Mouse (Mus musculus) R1 (cell line): ENCODE data around the gene Dip2a.

Experiments
- DNase-seq: peaks from one replicate; pipeline ENCODE4 v3.0.0-alpha.2; 2018; ENCODE audit warnings: low read depth, low spot score

The Dip2a gene

DNA sequence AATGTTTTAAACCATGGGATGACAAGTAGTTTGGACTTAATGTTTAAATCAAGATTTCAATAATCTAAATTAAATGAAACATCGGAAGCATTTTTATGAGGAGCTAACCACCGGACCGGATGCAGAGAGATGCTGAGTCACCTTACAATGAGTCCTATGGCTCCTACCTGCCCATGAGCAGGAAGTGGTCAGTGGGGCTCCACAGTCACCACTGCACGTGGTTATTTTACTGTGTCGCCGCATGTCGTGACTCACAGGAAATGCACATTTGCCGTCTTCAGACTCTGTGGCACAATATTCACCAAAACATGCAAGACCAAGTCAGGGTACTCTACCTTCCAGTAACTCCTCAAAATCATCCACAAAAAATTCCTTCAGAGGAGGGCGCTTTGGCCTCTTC is 38.4 kb downstream of the Dip2a start:
- no peak for DNase-seq

DNA sequence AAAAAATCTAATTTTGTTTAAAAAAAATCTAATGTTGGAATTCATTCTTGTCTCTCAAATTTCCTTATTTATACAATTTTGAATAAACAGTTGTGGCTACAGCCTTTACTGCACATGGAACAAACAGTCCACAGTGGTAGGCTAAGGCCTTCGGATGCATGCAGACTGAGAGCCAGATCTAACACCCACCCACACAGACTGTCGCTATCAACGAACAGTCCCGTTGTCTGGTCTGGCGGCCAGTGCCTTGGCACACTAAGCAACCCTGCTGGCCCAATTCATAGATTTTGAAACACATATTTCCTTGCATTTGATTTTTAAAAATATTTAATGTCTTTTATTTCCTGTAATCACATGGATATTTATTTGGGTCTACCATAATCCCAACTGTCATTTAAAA is 45.0 kb downstream of the Dip2a start:
- no peak for DNase-seq

DNA sequence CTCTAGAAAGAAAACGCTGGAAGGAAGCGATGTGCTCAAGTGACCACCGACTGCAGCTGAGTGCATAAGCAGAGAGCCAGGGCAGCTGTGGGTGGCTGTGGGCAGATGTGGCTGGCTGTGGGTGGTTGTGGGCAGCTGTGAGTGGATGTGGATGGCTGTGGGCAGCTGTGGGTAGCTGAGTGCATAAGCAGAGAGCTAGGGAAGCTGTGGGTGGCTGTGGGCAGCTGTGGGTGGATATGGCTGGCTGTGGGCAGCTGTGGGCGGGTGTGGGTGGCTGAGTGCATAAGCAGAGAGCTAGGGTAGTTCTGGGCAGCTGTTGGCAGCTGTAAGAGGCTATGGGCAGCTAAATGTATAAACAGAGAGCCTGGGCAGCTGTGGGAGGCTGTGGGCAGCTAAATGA is 51.9 kb downstream of the Dip2a start:
- no peak for DNase-seq

DNA sequence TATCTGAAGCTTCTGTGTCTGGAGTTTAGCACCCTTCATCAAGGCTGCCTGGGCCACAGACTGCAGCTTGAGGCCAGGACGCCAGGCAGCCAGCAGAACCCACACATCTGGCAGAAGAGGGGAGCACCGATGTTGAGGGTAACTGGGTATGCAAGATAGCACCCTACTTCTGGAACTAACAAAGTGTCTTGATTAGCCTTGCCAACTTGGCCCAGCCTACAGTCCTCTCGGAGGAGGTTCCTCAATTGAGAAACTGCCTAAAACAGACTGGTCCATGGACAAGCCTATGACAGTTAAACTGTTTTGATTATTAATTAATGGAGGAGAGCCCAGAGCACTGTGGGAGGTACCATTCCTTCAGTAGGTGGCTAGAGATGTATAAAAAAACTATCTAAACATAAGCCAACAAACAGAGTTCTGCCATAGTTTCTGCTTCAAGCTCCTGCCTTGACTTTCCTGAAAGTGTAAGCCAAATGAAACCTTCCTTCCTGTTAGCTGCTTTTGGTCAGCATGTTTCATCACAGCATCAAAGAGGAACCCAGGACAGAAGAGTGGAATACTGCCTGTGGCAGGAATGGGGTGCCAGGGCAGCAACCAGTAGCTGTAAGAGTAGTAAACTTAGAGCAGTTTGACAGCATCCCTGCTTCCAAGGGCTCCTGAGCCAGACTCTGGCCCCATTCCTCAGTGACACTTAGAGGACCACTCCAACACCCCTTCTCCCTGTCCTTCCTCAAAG is 55.0 kb downstream of the Dip2a start:
- no peak for DNase-seq

DNA sequence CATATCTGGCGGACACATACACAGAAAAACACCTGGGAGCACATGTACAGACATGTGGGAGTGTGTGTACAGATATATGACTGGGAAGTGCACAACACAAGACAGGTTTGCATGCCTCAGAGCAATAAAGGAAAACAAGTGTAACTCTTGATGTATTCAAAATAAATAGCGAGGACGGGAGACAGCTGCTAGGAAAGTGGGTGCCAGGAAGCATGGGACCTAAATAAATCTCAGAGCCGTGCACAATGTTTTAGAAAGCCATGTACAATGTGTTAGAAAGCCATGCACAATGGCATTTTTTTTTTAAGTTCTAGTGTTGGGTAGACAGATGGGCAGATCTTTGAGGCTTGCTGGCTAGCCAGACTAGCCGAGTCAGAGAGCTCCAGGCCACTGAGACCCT is 56.0 kb downstream of the Dip2a start:
- no peak for DNase-seq

DNA sequence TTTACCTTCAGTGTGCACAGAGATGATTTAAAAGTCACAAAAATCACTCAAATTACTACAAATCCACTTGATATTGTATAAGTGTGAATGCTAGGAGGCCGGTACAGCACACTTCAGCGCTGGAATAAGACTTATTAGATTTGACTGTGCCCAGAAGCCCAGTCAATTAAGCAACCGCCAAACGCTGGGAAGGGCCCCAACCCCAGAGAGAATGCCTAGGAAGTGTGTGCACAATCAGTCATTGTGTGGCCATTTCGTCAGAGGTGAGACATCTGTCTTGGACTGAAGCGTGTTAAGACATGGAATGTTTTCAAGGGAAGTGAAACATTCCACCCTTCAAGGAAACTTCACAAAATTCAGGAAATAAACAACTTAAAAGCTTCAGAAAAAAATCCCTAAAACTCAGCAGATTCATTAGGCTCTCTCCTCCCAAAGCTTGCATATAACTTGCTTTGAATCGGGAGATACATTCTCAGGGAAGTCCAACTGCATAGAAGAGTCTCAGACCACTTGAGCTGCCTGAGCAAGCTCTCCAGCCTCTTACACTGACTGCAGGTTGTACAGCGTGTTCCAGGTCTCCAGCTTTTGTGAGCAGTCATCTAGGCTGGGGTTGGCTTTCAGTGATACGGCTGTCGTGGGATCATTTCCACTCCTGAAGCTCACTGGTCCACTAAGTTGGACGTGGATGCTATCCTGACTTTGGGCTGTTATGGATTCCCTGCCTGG is 56.7 kb downstream of the Dip2a start:
- DNase-seq, result no peak

DNA sequence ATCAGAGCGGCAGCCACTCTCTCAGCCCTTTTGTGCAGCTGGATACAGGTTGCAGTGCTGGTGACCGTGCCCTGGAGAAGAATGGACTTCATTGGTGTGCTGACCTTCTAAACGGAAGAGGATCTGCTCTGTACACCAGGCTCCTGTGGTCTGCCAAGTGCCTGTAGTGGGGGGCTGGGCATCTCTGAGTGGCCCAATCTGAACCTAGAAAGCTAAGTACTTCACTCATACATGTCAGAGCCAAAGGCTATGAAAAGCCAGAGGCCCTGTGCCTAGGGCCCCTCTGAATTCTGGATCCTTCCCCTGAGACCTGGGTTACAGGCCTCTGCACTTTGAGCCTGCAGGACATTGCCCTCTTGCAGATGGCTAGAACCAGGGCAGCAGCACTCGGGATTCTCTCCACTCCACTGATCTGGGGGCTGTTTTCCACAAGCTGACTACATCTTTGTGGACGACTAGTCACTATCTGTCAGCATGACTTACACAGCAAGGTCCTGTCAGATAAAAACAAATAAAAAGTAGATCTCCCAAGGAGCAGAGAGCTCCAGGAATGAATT is 66.5 kb downstream of the Dip2a start:
- DNase-seq, result no peak

DNA sequence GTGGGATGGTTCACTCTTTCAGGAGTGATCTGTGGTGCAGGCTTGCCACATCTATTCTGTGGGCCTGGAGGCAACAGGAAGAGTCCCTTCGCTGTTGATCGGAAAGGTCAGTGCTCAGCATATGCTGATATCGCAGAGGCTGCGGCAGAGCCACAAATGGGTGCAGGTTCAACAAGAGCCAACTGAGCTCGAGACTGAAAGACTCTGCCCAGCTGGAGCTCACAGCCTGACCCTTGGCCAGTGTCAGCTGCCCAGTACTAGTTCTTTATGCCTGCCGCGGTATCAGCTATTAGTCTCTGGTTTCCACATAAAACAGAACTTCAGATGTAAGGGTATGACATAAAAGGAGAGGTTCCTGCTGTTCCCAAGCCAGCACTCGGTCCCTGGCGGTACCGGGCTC is 69.8 kb downstream of the Dip2a start:
- peak; percentile 32 for DNase-seq

DNA sequence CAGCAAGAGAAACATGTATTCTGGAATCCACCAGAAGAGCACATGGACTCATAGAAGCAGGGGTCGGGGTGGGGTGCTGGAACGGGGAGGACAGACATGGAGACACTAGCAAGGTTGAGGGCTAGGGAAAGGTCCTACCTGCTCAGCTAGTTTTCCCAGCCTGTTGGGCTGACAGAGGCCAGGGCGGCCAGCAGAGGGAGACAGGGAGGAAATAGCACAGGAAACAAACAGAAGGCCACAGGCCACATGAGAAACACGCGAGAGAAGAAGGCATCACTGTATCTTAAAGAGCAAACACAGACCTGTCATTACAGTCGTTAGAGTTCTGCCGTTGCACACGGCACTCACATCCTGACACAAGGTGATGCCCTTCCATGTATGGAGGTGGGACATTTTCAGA is 73.9 kb downstream of the Dip2a start:
- DNase-seq, result peak; percentile 66

DNA sequence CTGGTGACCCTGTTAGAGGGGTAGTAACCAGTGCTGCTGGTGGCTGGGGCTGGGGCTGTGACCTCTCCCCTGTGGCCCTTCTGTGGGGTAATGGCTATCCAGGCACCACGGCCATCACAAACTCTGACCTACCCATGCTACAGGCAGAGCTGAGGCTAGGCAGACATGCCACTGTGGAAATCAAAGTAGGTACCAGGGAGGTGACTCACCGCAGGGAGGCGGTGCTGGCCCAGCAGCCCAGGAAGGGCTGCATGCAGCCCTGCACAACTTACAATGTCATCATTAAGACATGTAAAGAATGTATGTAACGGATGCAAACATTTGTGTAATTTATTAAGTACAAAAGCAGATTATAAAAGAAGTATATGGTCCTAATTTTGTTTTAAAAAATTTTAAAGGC is 82.7 kb downstream of the Dip2a start:
- no peak for DNase-seq

DNA sequence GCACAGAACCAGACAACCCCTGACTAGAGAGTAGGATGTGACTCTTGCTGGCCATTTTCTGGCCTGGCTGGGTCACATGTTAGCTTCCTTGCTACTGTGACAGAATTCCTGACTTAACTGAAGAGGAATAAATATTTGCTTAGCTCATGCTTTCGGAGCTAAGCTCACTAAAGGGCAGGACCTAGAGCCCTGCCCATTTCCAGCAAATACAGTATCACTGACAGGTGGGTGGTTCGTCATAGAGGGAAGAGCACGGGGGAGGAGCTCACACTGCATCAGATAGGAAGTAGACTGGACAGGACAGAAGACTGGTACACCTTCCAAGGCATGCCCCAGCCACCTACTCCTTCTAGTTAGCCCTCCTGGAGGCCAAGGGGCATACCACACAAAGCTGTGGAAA is 83.6 kb downstream of the Dip2a start:
- DNase-seq, result no peak

DNA sequence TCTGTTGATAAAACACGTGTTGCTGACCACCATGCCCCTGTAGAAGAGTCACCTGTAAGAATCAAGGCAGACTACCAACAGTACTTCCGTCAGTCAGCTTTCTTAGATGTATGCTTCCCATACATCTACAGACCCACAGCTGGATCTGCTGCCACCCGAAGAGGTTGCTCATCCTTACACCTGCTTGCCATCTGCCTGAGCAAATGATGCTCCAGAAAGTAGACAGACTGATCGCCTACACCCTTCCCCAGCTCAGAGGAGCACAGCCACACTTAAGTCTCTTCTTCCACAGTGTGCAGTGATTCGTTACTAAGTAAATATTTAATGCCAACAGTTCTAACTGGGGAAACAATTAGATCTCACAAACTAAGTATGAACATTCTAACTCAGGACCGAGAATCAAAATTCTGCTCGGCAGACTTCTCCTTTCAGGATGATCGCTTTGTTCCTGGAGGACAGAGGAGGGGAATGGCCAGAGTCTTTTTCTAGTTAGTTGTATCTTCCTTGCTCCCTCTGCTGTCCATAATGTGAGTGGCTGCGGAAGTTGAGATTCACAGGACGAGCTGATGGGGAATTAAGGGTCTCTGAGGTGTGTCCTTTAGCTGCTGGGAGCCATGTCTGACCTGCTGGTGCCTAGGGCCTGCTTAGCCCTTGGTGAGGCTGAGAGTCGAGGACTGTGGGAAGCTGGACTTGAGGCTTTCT is 84.6 kb downstream of the Dip2a start:
- peak; percentile 43 for DNase-seq

DNA sequence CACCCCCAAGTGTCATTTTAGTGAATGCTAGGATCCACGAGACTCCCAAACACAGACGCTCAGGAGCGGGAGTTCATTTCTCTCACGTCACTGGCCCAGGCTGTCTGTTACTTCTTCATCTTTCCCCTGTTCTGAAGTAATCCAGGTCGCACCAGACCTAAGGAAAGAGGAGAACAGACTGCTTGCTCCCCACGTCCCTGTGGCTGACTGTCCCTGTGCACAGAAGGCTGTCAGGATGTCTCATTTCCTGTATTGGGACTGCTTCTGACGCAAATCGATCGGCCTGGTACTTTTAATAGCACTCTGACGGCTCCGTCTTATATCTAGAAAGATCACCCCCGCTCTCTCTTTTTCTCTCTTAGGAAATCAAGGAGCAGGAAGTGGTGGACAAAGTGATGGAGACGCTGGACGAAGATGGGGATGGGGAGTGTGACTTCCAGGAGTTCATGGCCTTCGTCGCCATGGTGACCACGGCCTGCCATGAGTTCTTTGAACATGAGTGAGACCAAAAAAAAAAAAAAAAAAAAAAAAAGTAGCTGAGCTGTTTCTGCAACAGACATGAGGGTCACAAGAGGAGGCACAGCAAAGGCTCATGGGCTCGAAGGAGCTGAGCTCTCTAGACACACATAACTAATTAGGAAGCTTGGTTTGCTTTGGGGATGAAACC is 85.4 kb downstream of the Dip2a start:
- peak; percentile 24 for DNase-seq

DNA sequence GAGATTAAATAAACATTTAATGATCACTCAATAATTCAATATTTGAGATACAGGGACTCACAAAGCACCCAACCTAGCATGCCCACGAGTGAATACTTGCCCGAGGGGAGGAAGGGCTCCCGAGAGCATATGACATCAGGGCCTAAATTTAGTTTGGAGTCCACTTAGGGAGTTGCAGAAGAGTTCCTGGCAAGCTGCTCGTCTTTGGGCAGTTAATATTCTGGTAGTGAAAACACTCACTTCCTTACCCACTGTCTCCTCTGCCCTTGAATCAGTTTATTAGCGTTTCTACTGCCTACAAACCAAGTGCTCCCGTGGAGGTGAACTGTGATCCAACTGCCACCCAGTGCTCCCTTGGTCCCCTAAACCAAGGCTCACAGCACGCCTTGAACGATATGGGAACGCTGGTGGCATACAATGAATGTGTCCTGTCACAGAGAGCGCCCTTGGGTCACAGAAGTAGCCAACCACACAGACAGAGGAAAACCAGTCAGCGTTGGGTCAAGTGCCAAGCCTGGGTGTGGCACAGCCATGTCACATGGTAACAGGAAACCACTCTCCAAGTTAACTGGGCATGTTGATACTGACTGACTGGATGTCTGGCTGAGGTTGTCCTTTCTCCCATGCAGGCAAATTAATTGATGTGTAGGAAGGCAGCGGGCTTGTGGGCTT is 87.2 kb downstream of the Dip2a start:
- no peak for DNase-seq

DNA sequence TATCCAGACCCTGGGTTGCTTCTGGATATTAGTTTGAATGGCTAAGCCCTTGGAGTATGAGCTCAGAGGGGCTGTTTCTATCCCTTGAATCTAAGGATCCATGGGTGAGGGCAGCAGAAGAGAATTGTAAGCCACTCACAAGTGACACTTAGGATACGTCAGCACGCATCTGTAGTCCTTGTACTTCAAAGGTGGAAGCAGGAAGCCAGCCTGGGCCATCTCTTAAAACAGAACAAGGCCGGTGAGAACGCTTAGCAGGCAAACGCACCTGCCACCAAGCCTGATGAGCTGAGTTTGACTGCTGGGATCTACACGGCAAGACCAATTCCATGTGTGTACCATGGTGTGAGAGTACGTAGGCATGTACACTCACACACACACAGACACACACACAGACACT is 87.9 kb downstream of the Dip2a start:
- no peak for DNase-seq

DNA sequence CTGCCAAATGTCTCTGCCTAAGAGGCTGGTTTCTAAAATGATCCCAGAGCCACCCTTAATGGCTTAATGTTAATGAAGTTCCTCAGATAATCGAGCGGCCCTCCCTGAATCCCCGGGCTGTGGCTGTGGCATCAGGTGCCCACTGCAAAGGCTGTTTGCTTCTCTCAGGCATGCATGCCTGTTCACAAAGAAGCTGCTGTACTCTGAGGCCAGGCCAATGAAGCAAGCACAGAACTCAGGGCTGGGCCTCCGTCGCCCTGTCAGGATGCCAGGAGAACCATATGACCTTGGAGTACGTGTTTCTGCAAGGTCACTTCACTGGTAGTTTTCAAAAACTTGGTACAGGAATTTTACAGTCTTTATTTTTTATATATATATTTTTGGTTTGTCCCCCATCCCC is 89.5 kb downstream of the Dip2a start:
- no peak for DNase-seq

DNA sequence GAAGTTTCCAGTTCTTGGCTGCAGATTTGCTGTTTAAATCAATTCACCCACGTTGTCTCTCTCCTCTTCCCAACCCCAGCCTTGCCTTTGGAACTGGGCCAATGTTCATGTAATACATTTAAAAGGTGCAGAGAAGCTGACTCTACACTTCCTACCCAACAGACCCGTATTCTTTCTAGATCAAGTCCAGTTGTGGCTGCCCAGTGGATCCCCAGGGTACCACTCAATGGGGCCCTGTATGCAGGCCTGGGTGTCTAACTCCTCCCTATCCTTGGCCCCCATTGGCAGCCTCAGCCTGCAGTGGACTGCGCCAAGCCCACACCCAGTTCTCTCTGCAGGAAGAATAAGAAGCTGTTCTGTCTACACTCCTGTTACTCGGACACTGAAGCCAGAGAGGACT is 91.6 kb downstream of the Dip2a start, which contains the start of gene S100b:
TSS of gene S100b (plus strand) at position 318 of the 400 bp plus-strand sequence.
- DNase-seq, result no peak

DNA sequence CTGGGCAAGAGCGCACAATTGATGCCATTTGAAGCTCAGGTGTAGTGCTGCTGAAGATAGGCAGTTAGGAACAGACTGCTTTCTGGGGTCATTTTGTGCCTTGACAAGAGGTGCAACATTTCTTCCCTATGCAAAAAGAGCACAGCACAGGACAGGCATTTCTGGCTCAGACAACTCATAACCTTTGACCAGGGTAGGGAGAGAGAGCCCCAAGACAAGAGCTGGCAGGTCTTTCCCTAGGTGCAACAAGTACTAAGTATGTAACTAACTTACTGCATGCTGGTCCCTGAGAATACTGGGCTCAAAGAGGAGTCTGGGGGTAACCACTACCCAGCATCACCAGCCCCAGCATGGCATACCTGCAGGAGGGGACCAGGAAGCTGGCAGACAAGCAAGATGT is 92.0 kb downstream of the Dip2a start:
- no peak for DNase-seq

DNA sequence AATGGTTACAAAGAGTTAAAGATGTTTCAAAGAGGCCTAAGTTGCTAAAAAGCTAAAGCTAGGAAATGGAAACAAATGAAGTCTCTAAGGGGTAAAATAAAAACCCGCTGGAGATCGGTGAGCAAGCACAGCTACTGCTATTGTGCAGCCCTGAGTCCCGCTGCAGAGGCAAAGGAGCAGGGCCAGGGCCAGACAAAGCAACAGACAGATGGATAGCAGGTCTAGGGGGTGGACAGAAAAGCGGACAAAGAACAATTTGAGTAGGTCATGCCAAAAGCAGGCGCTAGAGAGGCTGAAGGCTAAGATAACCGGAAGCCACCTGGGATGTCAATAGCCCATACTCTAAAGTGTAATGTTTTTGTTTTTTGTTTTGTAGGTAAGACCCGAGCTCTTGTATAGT is 94.2 kb downstream of the Dip2a start:
- no peak for DNase-seq

DNA sequence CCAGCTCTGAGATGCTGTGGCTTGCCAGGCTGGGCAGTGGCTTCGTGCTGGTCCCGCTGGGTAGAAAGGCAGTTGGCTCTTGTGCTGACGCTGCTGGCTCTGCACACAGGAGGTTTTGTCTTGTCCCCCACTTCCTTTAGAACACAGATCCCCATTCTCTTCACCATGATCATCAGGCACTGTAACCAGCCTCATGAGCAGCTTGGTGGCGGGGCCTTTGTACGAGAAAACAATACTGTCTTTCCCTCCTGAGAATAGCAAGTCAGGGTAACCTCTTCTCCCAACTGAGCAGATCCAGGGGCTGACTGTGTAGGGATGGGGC is 96.5 kb downstream of the Dip2a start:
- DNase-seq, result no peak

DNA sequence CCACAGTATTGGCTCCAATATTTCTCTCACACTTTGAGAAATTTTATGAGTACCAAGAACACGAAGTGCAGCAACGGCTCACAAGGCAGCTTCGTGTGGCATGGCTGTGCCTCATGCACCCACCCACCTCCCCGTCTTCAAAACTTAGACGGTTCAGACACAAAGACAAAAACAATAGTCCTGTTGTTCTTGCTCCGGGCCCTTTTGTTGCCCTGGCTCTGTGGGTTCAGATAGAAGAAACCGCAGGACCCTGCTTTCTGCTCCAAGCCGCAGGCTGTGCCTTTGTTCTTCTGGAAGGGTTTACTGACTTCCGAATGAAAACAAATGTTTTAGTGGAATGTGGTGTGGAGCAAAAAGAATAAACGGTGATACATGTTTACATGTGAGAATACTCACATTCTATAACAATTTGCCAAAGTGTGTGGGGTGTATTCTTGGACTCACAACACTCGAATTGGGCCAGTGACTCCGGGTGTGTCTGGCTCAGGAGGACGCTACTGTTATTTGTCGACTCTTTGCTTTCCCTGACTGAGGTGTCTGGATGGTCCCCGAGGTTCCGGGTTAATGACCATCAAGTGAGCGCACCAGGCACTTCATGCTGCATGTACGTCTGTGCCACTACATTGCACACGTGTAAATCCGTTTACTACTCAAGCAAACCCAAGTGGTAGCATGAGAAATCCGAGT is 97.0 kb downstream of the Dip2a start:
- DNase-seq, result peak; percentile 26
